Mouse (Mus musculus): Measurements from ENCODE around the gene Rnpepl1.
A peak's percentile ranks its signal among the peaks of the same experiment; 100 is the strongest.

Rnpepl1 gene

DNA sequence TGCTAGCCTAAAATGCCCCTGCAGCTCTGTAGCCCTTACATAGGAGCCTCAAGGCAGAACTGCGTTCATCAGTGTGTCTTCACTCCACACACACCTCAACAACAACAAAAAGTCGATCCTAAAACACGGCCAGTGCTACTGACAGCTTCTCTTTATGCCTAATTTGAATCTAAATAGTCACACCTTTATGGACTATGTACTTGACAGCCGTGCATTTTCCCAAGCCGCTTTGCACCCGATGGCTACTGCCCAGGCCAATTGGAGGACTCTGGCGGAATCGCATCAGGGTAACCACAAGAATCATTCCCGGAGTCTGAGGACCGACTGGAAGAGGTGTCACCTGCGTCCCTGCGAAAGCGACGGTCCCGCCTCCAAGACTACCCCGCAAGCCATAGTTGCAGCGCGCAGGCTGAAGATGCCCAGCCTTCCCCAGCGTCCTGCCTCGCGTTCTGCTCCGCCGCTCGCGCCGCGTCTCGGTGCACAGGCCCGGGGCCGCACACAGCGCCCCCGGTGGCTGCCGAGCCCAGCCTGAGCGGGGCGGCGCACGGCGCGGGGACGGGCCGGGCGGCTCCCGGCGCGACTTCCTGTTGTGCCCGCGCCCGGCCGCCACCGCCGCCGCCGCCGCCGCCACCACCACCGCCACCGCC is at the start of gene Rnpepl1:
Gene Rnpepl1 (plus strand): TSS at position 545 of the 647 bp plus-strand sequence.
- DNase-seq (ENCODE audit: low spot score in 2 of 2): peak; percentile 72 to 75

DNA sequence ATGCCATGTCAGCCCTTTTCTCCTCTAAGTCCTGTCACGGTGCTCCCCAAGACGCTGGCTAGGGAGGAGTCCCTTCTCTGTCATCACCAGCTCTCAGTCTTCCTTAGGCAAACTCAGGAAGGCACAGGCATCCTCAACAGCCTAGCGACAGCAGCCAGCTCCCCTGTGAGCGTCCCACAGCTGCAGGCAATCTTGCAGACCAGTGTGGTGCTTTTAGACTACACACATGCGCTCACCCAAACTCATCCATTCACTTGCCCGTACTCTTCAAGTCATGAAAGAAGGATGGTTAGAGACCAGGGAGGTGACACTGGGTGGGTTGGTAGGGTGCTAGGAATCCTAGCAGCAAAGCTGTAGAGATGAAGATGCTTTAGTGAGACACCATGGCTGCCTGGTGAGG is 49.1 kb upstream of the Rnpepl1 start:
- no peak for DNase-seq (ENCODE audit: low spot score in 2 of 2)

DNA sequence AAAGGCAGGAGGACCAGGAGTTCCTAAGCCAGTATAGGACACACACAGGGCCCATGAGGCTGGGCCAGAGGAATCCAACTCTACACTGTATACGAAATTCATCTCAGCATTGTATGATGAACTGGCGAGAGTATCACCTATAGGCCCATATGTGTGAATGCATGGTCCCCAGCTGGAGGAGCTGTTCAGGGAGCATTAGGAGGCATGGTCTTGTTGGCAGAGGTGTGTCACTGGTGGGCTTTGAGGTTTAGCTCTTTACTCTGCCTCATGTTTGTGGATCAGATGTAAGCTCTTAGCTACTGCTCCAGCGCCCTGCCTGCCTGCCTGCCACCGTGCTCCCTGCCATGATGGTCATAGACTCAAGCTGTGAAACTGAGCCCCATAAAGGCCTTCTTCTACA is 47.3 kb upstream of the Rnpepl1 start:
- DNase-seq (ENCODE audit: low spot score in 2 of 2): no peak

DNA sequence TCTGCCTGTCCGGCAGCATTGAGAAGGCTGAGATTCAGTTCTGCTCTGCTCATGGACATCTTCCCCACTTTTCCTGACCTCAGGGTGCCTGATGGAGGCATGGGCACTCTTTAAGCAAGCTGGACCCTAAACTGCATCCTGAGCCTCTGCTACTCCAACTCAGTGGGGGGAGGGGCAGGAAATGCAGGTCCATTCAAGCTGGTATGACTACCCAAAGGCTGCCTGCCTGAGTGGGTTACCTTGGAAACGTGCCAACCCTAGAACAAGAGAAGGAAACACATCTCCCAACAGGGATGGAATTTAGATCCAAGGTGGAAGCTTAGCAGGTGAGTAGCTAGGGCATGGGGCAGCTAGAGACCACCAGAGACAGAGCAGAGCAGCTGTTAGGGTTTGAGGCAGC is 44.4 kb upstream of the Rnpepl1 start:
- DNase-seq (ENCODE audit: low spot score in 2 of 2): no peak

DNA sequence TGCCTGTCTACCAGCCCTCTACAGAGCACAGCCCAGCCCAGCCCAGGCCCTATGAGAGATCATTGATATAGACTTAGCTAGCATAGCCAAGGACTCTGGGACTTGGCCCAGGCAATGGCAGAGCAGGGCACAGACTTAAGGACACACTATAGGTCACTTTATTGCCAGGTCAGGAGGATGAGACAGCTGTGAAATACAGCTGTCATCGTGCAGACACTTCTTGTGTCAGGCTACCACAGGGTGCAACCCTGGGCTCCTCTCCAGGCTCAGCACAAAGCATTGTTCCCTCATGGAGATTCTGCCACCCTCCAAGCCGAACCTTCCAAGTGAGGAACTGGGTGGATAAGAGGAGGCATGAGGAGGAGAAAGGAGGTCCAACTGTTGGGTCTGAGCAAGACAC is 40.6 kb upstream of the Rnpepl1 start:
- no peak for DNase-seq (ENCODE audit: low spot score in 2 of 2)

DNA sequence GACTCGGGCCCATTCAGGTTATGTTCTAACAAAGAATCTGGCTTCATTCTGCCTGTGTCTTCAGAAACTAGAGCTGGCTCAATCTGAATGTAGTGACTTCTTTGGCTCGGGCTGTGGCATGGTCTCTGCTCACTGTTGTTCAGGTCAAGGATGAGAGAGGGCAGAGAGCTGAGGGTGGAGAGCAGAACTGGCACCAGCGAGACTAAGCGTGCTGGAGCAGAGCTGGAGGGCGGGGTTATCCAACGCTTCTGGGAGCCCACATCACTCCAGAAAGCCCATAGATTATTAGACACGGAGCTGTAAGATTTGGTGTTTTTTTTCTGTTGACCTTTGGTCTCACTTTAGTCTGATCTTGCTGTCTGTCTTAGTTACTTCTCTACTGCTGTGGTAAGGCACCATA is 37.9 kb upstream of the Rnpepl1 start:
- DNase-seq (ENCODE audit: low spot score in 2 of 2): no peak

DNA sequence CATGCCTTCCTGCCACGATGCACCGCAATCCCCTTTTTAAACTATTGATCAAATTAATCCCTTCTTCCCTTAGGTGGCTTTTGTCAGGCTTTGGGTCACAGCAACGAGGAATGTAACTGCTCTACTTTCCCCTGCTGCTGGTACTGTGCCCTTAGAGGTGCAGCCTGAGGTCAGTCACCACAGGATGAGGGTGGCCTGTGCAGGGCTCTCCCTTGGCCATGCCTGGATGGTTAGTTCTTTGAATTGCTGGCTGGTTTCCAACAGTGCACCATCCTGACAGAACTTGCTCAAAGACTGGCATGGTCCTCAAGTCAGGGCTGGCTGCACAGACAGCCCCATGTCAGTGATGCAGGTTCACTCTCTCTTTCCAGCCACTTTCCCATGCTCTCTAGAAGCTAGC is 36.6 kb upstream of the Rnpepl1 start:
- no peak for DNase-seq (ENCODE audit: low spot score in 2 of 2)

DNA sequence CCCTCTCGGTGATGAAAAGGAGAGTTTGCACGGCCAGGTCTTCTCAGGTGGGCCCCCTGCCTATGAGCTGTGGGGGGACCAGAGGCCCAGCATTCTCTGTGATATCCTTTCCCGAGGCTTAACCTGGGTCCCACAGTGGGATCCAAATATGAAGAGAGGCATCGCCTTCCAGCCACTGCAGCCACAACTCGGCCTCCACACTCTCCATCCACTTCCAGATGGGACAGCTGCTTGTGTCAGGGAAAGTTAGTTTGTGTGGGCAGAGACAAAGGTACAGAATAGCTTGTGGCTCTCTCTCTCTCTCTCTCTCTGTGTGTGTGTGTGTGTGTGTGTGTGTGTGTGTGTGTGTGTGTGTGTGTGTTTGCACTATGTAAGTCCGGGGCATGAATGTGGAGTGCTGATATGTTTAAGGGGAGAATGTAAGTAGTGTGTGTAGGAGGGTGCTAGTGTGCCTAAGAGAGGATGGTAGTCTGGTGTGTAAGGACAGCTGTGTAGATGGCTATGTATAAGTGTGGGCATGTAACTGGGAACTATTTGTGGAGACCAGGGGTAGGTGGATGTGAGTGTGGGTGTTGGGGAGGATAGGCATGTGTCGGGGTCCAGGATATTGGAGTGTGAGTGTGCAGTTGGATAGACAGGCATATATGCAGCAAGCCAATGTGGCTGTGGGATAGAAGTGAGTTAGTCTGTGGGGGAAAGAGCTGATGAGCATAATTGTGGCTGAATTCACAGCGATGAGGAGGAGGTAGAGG is 35.0 kb upstream of the Rnpepl1 start:
- peak; percentile 47 to 48 for DNase-seq (ENCODE audit: low spot score in 2 of 2)

DNA sequence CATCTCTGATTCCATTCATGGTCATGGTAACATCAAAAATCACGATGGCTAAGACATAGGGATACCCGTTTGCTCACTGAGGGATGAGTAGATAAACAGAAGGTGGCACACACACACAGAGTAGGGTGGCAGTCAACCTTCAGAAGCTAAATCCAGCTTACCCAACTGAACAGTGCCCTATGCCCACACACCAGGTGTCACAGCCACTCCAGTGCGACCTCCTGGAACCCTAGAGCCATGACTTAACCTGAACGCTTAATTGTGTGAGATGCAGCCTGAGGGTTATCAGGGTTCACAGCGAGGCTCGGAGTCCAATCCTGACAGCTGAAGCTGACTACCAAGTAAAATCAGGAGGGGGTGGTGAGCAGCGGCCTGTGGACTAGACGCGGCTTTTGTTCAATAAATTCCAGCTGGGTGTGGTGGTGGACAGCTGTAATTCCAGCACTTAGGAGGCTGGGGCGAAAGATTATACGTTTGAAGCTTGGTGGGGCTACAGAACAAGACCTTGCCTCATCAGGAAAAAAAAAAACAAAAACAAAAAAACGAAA is 33.1 kb upstream of the Rnpepl1 start:
- DNase-seq (ENCODE audit: low spot score in 2 of 2): no peak

DNA sequence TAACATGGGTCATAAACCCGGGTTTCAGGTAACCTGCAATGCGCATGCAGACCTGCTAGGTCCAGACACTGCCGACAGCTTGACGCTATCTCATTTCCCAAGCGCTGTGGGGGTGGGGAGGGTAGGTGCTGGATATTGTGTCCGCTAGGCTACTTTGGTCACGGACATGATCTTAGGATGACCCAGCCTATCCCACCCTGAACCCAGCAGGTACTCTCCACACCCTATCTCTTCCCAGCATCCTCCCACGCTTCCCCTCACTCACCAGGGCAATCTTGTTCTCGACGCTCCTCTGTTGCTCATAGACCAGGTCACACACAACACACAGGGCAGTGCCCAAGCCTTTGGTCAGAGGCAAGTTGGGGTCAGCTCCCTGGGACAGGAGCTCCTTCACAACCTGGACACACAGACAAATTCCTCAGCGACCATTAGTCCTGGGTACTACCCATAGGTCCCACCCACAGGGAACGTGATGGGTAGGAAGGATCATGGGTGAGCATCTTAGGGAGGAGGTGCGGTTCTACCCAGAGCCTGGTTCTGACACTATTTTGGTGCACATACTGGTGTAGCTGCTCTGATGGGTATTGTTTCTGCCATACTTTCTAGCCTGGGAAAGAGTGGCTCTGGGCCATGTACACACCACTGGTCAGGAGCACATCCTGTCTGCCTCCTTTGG is 32.4 kb upstream of the Rnpepl1 start:
- DNase-seq (ENCODE audit: low spot score in 2 of 2): no peak

DNA sequence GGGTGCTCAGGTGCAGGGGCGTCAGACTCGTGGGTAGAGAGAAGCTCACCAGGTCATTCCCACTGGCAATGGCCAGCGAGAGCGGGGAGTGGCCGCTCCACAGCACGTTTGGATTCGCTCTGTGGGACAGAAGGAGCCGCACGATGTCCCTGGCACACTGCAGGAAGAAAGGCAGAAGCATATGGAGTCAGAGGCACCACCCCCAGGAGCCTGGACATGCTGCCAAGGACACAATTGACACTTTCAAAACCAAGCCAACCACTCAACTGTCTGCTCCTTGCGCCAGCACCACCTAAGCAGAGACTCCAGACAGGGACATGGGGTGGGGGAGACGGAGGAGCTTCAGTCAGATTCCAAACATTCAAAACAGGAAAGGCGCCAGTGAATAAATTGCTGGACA is 31.3 kb upstream of the Rnpepl1 start:
- peak in 1 of 2 experiments; percentile 50 for DNase-seq (ENCODE audit: low spot score in 2 of 2)

DNA sequence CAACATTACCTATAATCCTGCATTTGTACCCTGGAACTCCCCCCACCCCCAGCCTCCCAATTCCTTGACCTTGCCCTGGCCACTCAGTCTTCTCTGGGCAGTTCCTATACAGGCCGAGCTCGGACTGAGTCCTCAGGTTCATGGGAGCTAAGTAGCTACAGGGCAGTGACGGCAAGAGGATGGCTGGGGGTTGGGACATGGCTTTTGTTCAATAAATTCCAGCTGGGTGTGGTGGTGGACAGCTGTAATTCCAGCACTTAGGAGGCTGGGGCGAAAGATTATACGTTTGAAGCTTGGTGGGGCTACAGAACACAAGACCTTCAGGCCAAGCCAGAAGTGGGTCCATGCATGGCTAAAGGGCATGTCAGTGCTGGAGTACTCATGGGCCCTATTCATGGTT is 30.5 kb upstream of the Rnpepl1 start:
- DNase-seq (ENCODE audit: low spot score in 2 of 2): no peak

DNA sequence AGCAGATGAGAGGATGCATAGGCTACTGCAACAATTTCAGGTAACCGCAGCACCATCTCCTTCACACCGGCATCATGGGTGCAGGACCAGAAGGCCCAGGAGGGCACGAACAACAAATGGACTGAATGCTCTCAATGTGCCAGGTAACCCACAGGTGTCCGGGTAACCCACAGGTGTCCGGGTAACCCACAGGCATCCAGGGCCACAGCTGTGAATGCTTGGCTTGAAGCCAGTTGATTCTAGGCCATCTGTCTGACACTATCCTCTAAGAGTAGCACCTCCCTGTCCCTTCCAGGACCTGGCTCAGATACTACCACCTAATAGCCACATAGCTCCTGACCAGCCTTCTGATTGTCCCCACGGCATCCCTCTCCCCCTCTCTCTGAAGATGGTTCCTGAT is 28.6 kb upstream of the Rnpepl1 start:
- DNase-seq (ENCODE audit: low spot score in 2 of 2): no peak

DNA sequence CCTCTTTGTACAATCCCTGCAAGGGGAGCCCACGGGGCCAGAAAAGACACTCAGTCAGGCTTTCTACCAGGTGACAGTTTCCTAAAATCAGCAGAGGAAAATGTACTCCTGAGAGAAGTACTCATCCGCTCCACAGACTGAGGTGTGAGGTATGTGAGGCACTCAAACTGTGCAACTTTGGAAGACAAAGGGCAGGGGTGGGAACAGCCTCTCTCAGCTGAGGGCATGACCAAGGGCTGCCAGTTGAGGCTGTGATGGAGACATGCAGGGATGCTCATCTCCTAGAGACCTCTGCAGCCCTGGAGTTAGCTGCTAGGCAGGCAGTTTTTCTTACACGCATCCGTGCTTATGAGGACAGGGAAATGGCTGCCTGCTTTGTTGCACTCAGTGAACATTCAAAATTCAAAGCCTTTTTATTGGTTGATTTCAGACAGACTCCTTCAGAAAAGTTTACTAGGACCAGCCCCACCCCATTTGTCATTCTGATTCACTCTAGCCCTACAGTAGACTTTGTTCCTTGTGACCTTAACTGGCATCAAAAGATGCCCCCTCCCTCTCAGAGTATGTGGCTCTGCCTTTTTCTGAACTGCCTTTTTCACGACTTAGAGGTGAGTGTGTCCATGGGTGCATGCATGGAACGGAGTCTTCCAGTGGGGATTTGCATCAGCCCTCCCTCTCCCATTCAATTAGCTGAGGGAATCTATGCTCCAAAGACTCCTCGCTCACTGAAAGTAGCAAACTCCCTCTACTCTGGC is 21.5 kb upstream of the Rnpepl1 start:
- DNase-seq (ENCODE audit: low spot score in 2 of 2): no peak

DNA sequence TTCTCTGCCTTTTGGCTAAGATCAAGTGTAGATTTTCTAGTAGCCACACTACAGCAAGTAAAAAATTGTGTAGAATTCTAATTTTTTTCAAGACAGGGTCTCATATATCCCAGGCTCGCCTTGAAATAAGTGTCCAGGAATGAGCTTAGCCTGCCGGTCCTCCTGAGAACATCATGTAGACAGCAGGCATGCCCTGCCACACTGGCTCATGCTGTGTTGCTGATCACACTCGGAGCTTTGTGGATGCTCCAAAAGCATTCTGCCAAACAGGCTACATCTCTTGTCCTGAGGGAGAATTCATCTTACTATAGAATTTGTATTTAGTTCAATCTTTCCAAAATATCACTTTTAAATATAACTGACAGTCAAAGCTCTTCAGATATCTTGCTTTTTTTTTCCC is 17.8 kb upstream of the Rnpepl1 start:
- no peak for DNase-seq (ENCODE audit: low spot score in 2 of 2)

DNA sequence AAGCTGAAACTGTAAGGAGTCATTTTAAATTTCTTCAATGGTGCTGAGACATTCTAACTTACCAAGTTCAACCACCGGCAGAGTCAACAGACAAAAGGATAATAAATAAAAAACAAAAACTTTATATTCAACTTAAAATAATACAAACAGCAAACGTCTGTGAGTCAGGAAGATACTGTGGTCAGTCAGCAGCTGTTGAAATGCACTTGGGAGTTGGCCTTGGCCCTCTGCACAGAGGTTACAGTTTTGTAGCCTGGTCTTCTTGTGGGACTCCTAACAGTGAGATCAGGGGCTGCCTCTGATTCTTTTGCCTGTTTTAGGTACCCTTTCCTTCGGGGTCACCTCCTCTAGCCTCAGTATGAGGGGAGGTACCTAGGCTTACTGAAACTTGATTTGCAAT is 16.7 kb upstream of the Rnpepl1 start:
- DNase-seq (ENCODE audit: low spot score in 2 of 2): no peak

DNA sequence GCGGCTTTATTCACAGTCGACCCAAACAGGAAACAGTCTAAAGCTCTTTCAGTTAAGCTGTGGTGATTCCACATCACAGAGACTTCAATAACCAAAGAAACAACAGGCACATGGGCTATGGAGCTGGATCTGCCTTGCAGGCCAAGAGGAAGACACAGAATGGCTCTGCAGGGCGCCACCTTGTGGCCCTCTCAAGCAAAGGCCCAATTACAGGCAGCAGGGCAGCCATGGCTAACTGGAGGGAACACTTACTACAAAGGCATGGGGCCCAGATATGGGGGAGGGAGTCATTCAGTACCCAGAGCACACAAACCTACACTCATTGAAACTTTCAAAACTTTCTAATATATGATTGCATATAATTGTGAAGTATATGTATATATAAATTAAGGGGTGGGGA is 15.5 kb upstream of the Rnpepl1 start:
- DNase-seq (ENCODE audit: low spot score in 2 of 2): peak; percentile 86 to 88

DNA sequence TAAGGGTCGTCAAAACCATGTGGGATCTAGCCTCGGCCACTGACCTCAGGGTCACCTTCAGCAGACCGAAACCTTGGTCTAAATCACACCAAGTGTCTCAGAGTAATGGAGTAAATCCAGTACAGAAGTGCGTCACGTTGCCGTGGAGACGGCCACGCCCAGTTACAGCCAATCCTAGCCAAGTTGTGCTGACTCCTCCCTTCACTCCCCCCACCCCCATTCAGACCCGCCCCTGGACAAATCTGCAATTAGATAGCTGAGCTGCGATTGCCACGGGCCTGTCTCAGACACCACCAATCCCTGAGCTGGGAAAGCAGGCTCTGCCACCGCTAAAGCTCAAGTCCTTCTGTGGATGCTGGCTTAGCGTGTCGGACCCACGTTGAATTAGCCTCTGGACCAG is 7.8 kb upstream of the Rnpepl1 start, which contains the start of gene Ankmy1:
Gene Ankmy1 (minus strand): TSS at position 121 of the 400 bp plus-strand sequence.
- DNase-seq (ENCODE audit: low spot score in 2 of 2): peak; percentile 66 to 83

DNA sequence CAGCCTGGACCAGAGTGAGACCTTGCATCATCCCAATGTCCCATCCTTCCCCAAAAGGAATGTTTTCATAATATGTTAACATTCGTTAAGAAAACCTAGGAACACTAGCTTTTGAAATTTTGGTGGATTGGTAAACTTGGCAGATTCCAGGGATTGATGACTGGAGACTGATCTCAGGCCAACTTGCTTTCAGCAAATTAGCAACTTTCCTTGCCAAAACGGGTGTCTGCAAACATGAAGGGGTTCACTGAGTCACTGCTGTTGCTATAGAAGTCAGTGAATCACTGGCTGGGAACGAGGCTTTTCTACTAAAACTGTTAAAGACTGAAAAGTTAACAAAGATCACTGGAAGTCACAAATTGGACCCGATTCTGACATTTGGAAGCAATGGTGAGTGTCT is 7.0 kb upstream of the Rnpepl1 start:
- DNase-seq (ENCODE audit: low spot score in 2 of 2): peak in 1 of 2 experiments; percentile 40

DNA sequence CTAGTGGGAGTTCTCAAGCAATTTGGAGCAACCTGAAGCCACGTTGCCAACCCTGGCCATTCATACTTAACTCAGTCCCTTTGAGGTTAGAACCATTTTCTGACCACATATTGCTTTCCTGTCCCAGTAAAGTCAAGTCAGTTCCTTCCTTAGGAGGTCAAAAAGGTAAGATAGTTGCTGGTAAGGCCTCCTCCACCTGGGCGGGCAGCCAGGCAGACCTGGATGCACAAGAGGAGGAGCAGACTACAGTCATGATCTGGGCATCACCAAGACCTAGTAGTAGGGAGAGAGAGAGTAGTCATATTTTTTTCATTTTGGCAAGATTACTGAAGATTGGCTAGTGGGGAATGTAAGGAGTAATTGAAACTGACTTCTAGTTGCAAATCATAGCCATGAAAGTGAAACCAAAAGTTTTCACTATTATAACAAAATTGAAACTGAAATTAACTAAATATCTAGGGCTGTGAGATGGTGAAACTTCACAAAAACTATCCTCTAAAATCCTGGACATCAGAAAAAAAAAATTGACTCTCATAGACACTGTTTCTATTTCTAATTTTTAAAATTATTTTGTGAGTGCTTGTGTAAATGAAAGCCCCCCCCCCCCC is 4.8 kb upstream of the Rnpepl1 start:
- DNase-seq (ENCODE audit: low spot score in 2 of 2): no peak

Measured in right cerebral cortex, adult 2 months (tissue).